Mouse (Mus musculus): ENCODE data around the gene Mettl26. TPM values are rescaled to one million over a fixed set of nuclear protein-coding genes. Genes with fewer than 3 reads are reported as not detected.

Mettl26 gene
- polyA plus RNA-seq, 1 experiment from 2014 or later: 70.5 TPM

GRCm38 (mm10) chr17:25881691-25882090, 6.8 kb downstream of the Mettl26 start:
- Histone ChIP-seq H3K4me1 (peaks cover 35% of the 10 kb centered on the region), H3K4me2 (no peak overlapping the region), H3K9me3 (no peaks in the 10 kb centered on the region), H3K36me3 (replicated peaks) (peaks cover 12% of the 10 kb centered on the region; the same call in 1 of the 2 replicates), H3K27me3 (replicated peaks) (no peaks in the 10 kb centered on the region), H3K4me3 (no peak overlapping the region), H3K9ac (no peak overlapping the region; the same call in 1 of the 2 replicates), H3K27ac (peak overlapping the region; percentile 51)
- no peak for ATAC-seq (replicated peaks)
- WGBS: 18% methylated on average over 4 of the region's 4 CpGs

- H3K4me1 ChIP-seq: peaks cover 30% of the 10 kb centered on the region
- no peak overlapping the region for H3K4me2 ChIP-seq
- ATAC-seq (replicated peaks): no peak
- no peaks in the 10 kb centered on the region for H3K9me3 ChIP-seq
- H3K36me3 ChIP-seq (replicated peaks): peaks cover 12% of the 10 kb centered on the region; the same call in 1 of the 2 replicates
- no peak overlapping the region for H3K4me3 ChIP-seq
- H3K27ac ChIP-seq: peak overlapping the region; percentile 36; the same call in 1 of the 2 replicates
- no peak overlapping the region for H3K9ac ChIP-seq
- H3K27me3 ChIP-seq (replicated peaks): no peaks in the 10 kb centered on the region
- WGBS: 36% methylated on average over 5 of the region's 5 CpGs
Measured at GRCm38 (mm10) chr17:25882306-25882705, 7.4 kb downstream of the Mettl26 start.

- H3K36me3 ChIP-seq (replicated peaks): peaks cover 14% of the 10 kb centered on the region; the same call in 1 of the 2 replicates
- WGBS: 75% methylated on average over 8 of the region's 8 CpGs
Measured at GRCm38 (mm10) chr17:25883268-25883667, 8.4 kb downstream of the Mettl26 start.

DNA sequence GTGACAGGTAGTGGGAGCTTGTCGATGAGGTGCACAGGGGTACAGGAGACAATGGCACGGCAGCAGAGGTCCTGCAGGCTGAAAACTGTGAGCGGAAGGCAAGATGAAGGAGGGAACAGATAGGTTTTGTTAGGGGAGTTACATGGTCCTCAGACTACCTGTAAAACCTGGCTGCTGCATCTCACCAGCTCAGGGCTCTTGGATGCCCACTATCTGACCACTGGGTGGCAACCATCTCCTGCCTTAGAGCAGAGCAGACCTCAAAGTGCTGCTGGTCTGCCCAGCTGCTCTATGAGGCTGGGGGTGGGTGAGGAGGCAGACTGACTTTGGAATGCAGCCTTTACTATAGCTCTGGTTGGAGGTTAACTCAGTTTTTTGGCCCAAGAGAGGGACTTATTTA, 8.9 kb downstream of the Mettl26 start:
- Histone ChIP-seq H3K4me1 (peaks cover 30% of the 10 kb centered on the region), H3K27ac (no peak overlapping the region), H3K4me3 (no peak overlapping the region), H3K27me3 (replicated peaks) (no peaks in the 10 kb centered on the region), H3K9ac (no peak overlapping the region), H3K4me2 (no peak overlapping the region), H3K36me3 (replicated peaks) (peaks cover 17% of the 10 kb centered on the region; the same call in 1 of the 2 replicates), H3K9me3 (no peaks in the 10 kb centered on the region)
- 92% methylated on average over 3 of the region's 3 CpGs for WGBS
- ATAC-seq (replicated peaks): no peak

More at GRCm38 (mm10) chr17:25883268-25883667, 8.4 kb downstream of the Mettl26 start:
- no peak overlapping the region for H3K9ac ChIP-seq
- no peak overlapping the region for H3K4me2 ChIP-seq
- H3K4me3 ChIP-seq: no peak overlapping the region
- H3K4me1 ChIP-seq: peaks cover 30% of the 10 kb centered on the region
- ATAC-seq (replicated peaks): no peak
- H3K27me3 ChIP-seq (replicated peaks): no peaks in the 10 kb centered on the region
- H3K9me3 ChIP-seq: no peaks in the 10 kb centered on the region
- 0 out of 2 replicates have a peak overlapping the region, but pooled peaks have one; percentile 36 for H3K27ac ChIP-seq

DNA sequence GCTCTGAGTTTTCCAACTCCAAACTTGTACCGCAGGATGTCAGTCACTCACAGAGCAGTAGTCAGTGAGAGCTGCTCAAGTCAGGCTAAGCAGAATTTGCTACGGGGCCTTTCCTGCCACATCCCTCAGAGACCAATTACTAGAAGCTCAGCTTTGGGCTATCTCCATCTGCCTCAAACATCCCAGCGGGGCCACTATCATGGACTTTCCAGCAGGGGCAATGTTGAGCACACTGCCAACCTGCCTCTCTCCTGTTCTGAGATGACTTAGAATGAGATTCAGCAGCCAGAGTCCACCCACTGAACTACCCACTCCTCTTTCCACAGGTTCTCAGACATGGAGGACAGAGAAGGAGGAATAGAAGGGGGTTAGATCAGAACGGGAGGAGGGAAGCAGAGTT, 10.8 kb downstream of the Mettl26 start:
- H3K36me3 ChIP-seq (replicated peaks): peaks cover 21% of the 10 kb centered on the region

DNA sequence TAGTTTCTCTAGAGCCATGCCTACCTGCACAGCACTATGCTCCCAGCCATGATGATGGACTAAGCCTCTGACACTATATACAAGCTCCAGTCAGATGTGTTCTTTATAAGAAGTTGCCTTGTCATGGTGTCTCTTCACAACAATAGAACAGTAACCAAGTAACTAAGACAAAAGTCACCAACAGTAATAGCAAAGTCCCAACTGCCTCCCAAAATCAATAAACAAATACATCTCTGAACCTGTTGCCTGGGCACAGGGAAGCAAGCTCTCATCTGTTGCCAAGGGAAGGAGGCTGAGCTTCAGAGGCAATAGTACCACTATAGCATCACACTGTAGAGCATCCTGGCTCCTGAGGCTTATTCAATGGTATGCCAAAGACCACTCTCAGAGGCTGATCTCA, 11.9 kb downstream of the Mettl26 start:
- Histone ChIP-seq H3K36me3 (replicated peaks) (peaks cover 21% of the 10 kb centered on the region), H3K27me3 (replicated peaks) (no peaks in the 10 kb centered on the region), H3K4me2 (no peak overlapping the region), H3K4me3 (no peak overlapping the region), H3K9me3 (no peaks in the 10 kb centered on the region), H3K27ac (no peak overlapping the region), H3K9ac (no peak overlapping the region), H3K4me1 (0 out of 2 replicates have a peak, but pooled peaks cover 14% of the 10 kb centered on the region)
- ATAC-seq (replicated peaks): no peak

More for the DNA sequence above, 10.8 kb downstream of the Mettl26 start:
- no peak overlapping the region for H3K9ac ChIP-seq
- no peaks in the 10 kb centered on the region for H3K27me3 ChIP-seq (replicated peaks)
- H3K4me3 ChIP-seq: no peak overlapping the region
- H3K27ac ChIP-seq: peak overlapping the region; percentile 20; the same call in 1 of the 2 replicates
- H3K4me2 ChIP-seq: no peak overlapping the region
- 49% methylated on average over 4 of the region's 4 CpGs for WGBS
- H3K4me1 ChIP-seq: peaks cover 26% of the 10 kb centered on the region
- H3K9me3 ChIP-seq: no peaks in the 10 kb centered on the region
- ATAC-seq (replicated peaks): no peak; the same call in 1 of the 2 replicates

DNA sequence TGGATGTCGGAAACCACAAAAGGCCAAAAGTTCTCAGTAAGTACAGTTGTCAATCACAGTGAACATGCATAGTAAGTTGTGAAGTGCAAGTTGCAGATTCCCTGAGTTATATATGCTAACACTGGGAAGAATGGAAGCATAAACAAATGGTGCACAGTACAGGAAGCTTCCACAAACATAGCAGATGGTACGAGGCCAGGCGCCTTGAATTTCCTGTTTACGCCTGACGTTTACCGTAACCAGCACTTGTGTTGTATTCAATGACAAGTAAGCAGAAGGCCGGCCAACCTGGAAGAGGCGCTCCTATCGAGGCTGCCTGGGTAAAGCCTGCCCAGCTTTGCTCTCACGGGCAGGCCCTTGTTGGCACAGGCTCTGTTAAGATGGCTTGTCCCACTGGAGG, 12.6 kb downstream of the Mettl26 start:
- H3K4me2 ChIP-seq: no peak overlapping the region
- no peak for ATAC-seq (replicated peaks)
- 89% methylated on average over 10 of the region's 10 CpGs for WGBS
- H3K36me3 ChIP-seq (replicated peaks): peaks cover 21% of the 10 kb centered on the region
- H3K27me3 ChIP-seq (replicated peaks): no peaks in the 10 kb centered on the region
- H3K4me1 ChIP-seq: 0 out of 2 replicates have a peak, but pooled peaks cover 11% of the 10 kb centered on the region
- no peak overlapping the region for H3K4me3 ChIP-seq
- no peak overlapping the region for H3K27ac ChIP-seq
- no peak overlapping the region for H3K9ac ChIP-seq
- H3K9me3 ChIP-seq: no peaks in the 10 kb centered on the region

DNA sequence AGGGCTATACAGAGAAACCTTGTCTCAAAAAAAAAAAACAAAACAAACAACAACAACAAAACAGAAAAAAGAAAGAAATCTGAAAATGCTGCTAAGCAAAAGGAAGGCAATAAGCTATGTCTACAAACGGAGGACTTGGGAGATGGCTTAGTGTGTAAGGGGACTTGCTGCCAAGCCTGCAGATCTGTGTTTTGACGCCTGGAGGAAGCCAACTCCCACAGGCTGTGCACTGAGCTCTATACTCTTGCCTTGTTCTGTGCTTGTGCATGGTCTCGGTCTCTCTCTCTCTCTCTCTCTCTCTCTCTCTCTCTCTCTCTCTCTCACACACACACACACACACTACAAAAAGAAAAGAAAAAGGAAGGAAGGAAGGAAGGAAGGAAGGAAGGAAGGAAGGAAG, 14.0 kb downstream of the Mettl26 start:
- H3K9ac ChIP-seq: no peak overlapping the region
- no peak overlapping the region for H3K27ac ChIP-seq
- no peaks in the 10 kb centered on the region for H3K9me3 ChIP-seq
- H3K4me1 ChIP-seq: peaks cover 6% of the 10 kb centered on the region; the same call in 1 of the 2 replicates
- peaks cover 15% of the 10 kb centered on the region for H3K36me3 ChIP-seq (replicated peaks)
- H3K4me3 ChIP-seq: no peak overlapping the region
- H3K27me3 ChIP-seq (replicated peaks): no peaks in the 10 kb centered on the region
- no peak for ATAC-seq (replicated peaks)
- WGBS: 88% methylated on average over 3 of the region's 3 CpGs
- H3K4me2 ChIP-seq: no peak overlapping the region

DNA sequence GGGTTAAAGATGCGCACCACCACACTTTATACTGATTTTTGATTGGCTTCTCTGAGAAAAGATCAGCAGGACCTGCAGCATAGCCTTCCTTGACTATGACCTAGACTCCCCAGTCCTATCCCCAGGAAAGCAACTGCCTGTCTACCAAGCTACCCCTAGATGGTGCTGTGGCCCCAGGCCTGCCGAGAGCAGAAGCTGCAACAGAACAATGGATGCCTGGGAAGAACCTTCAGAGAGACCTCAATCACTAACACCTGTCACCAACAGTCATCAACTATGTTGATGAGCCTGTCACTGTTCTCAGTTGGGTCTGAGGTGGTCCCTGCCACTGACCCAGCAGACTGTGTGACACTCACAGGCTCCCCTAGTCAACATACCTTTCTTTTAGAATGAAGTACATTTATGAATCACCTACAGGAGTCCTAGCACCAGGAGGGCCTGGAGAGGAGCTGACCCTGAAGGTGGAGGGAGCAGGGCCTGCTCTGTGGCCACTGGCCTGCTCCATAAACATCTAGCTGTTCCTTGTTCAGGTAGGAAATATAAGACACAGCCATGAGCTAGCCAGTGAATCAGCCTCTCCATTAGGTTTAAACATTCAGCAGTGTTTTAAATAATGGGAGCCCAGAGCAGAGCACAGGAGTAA, 19.2 kb downstream of the Mettl26 start:
- Histone ChIP-seq H3K9me3 (no peaks in the 10 kb centered on the region), H3K4me1 (peaks cover 9% of the 10 kb centered on the region), H3K4me2 (no peak overlapping the region), H3K9ac (no peak overlapping the region), H3K27me3 (replicated peaks) (no peaks in the 10 kb centered on the region), H3K27ac (peak overlapping the region; percentile 70), H3K36me3 (replicated peaks) (peaks cover 8% of the 10 kb centered on the region; the same call in 1 of the 2 replicates), H3K4me3 (no peak overlapping the region; the same call in 1 of the 2 replicates)
- WGBS: 34% methylated on average over 2 of the region's 2 CpGs
- ATAC-seq (replicated peaks): peak; percentile 80

DNA sequence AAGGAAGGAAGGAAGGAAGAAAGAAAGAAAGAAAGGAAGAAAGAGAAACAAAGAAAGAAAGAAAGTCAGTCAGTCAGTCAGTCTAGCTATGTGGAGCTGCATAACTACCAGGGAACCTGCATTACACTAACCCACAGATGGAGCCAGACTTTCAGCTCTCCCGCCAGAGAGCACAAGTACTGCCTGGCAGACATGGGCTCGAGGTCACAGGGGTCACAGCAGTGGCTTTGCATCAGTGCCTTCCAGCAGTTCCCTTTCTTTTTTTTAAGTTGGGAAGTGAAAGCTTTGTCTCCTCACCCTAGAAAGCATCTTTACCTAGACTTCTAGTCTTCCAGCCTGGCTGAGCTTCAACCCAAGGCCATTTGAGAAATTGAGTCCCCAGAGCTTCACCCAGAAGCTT, 20.5 kb downstream of the Mettl26 start:
- Histone ChIP-seq H3K27me3 (replicated peaks) (no peaks in the 10 kb centered on the region), H3K4me2 (no peak overlapping the region), H3K4me3 (no peak overlapping the region), H3K9ac (no peak overlapping the region), H3K4me1 (peaks cover 9% of the 10 kb centered on the region), H3K27ac (no peak overlapping the region), H3K36me3 (replicated peaks) (0 out of 2 replicates have a peak, but pooled peaks cover under 1% of the 10 kb centered on the region), H3K9me3 (no peaks in the 10 kb centered on the region)
- ATAC-seq (replicated peaks): no peak
- 25% methylated on average over 2 of the region's 2 CpGs for WGBS

DNA sequence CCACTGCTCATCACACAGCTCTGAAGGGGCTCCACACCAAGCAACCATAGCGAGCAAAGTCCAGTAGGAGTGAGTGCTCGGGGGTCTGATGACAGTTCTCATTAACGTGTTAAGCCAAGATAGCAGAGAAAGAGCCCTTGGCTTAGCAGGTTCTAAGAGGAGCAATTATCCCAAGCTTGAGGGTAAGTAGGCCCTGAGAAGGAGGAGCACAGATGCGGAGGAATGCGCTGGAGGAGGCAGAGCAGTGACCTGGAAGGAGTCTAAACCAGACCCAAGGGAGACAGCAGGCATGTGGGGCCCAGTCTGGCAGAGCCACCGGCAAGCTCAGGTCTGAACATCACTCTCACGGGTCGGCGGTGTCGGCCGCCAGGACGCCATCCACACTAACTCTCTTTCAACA, 21.0 kb downstream of the Mettl26 start:
- H3K4me1 ChIP-seq: peaks cover 9% of the 10 kb centered on the region
- H3K27me3 ChIP-seq (replicated peaks): no peaks in the 10 kb centered on the region
- H3K4me3 ChIP-seq: no peak overlapping the region
- H3K9me3 ChIP-seq: no peaks in the 10 kb centered on the region
- H3K27ac ChIP-seq: no peak overlapping the region
- H3K4me2 ChIP-seq: no peak overlapping the region
- no peak for ATAC-seq (replicated peaks)
- H3K9ac ChIP-seq: no peak overlapping the region
- WGBS: 58% methylated on average over 12 of the region's 12 CpGs
- no peaks in the 10 kb centered on the region for H3K36me3 ChIP-seq (replicated peaks)

DNA sequence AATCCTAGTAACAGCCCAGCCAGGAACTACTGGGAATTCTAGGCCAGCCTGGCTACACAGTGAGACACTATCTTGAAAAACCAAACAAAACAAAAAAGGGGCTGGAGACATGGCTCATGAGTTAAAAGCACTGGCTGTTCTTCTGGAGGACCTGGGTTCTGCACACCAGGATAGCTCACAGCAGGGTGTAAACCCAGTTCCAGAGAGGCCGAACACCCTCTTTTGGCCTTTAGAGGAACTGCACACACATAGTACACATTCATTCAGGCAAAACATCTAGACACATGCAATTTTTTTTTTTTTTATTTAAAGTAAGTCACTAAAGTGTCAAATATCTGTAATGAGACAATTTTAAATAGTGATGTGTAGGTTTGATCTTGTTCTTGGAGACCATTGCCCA, 25.3 kb downstream of the Mettl26 start:
- H3K4me1 ChIP-seq: peaks cover 2% of the 10 kb centered on the region; the same call in 1 of the 2 replicates
- H3K4me2 ChIP-seq: no peak overlapping the region
- H3K36me3 ChIP-seq (replicated peaks): no peaks in the 10 kb centered on the region
- no peak overlapping the region for H3K9ac ChIP-seq
- no peaks in the 10 kb centered on the region for H3K27me3 ChIP-seq (replicated peaks)
- no peak overlapping the region for H3K4me3 ChIP-seq
- H3K9me3 ChIP-seq: no peaks in the 10 kb centered on the region
- no peak for ATAC-seq (replicated peaks)
- WGBS: 91% methylated on average over 1 of the region's 1 CpGs
- no peak overlapping the region for H3K27ac ChIP-seq

GRCm38 (mm10) chr17:25903061-25903460, 28.2 kb downstream of the Mettl26 start:
- Histone ChIP-seq H3K4me2 (no peak overlapping the region), H3K4me3 (no peak overlapping the region), H3K27ac (no peak overlapping the region), H3K9me3 (no peaks in the 10 kb centered on the region), H3K9ac (no peak overlapping the region), H3K27me3 (replicated peaks) (no peaks in the 10 kb centered on the region), H3K36me3 (replicated peaks) (no peaks in the 10 kb centered on the region), H3K4me1 (no peaks in the 10 kb centered on the region)
- WGBS: 88% methylated on average over 3 of the region's 3 CpGs
- ATAC-seq (replicated peaks): no peak
